Mouse (Mus musculus) olfactory bulb, adult 2 months (tissue): ENCODE results near the gene Nos3. TPM values are rescaled to one million over a fixed set of nuclear protein-coding genes. Genes with fewer than 3 reads are reported as not detected.

Experiments used
- H3K27ac ChIP-seq: fragments of 200-500 bp; 2 replicates; pipeline ENCODE4 v1.5.1; 2012; ENCODE audit warnings: low read depth, low read length; ENCODE audit not compliant: insufficient read depth
- H3K4me1 ChIP-seq: fragments of 200-500 bp; 2 replicates; pipeline ENCODE4 v1.6.1; 2012; ENCODE audit warnings: low read length; ENCODE audit not compliant: control insufficient read depth, insufficient read depth
- H3K4me3 ChIP-seq: fragments of 200-500 bp; 2 replicates; pipeline ENCODE4 v1.5.1; 2012; ENCODE audit warnings: mild to moderate bottlenecking, low read depth, low read length, moderate library complexity; ENCODE audit not compliant: insufficient read depth
- CTCF ChIP-seq: fragments of 200-500 bp; IDR thresholded peaks from 2 replicates; pipeline ENCODE4 v1.5.1; 2012; ENCODE audit warnings: low read depth, mild to moderate bottlenecking, low read length, moderate library complexity; ENCODE audit not compliant: insufficient read depth
- POLR2A ChIP-seq: fragments of 200-500 bp; IDR thresholded peaks from 2 replicates; pipeline ENCODE4 v1.6.1; 2012; ENCODE audit warnings: mild to moderate bottlenecking, low read depth, low read length, moderate library complexity; ENCODE audit not compliant: insufficient read depth
- WGBS: fragments of 180-500 bp; shearing (Covaris S2); methylation state at CpG from one replicate; pipeline ENCODE4 v1.1.7; 2018; 5-methylcytosine and 5-hydroxymethylcytosine counted together
- polyA plus RNA-seq: library from polyadenylated mRNA; stranded (reverse); fragments of >200 nt; gene quantifications from 2 replicates; pipeline ENCODE4 v1.2.4, GENCODE M21; 2012; ENCODE audit warnings: low replicate concordance; ENCODE audit not compliant: missing spikeins, insufficient read depth, insufficient read length

The Nos3 gene
- not detected in 2 replicates for polyA plus RNA-seq

DNA sequence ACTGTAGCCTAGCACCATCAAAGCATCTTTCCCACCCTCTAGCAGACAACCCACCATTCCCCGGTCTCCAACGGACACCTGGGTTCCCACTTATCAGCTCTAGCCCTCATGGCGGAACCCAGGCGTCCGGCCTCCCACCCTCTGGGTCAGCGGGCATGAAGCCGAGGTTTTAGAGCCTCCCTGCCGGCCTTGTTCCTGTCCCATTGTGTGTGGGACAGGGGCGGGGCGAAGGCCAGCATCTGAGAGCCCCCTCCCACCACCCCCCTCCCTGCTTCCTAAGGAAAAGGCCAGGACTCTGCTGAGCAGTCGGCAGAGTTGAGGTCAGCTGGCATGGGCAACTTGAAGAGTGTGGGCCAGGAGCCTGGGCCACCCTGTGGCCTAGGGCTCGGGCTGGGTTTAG lies at the start of gene Nos3:
Nos3 (plus strand) TSS at position 303 of the 400 bp plus-strand sequence.
- TF ChIP-seq POLR2A (no peak), CTCF (no peak)
- 58% methylated on average over 12 of the region's 12 CpGs for WGBS
- H3K4me3 ChIP-seq, result peak within 1 kb of the TSS; percentile 9; the same call in 1 of the 2 replicates
- no peak within 1 kb of the TSS for H3K27ac ChIP-seq
- H3K4me1 ChIP-seq, result peaks cover 10% of the 10 kb centered on the region

DNA sequence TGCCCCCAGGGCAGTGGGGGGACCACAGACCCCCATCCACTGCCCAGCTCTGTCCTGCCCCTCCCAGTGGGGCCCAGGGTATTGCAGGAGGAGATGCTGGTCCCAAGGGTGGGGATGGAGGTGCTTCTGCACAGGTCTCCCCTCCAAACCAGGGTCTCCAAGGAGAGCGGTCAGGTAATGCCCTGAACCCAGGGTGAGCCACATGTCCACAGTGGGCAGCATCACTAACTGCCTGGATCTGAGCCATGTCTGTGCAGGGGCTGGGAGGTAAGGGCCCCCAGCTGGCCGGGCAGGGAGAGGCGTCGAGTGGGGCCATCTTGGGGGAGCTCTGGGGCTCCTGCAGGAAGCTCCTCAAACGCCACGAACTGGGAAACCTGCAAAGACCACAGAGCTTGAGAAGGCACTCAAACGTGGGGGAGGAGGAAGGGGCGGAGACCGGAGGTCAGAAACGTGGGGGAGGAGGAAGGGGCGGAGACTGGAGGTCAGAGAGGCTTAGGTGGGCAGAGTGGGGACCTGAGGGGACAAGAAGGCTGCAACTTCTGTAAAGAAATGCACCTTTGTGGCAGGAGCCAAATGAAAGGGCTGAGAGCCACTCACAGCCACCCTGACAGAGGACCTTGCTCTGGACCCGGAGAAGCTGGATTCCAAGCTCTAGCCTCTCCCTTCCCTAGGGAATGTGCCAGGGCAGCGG lies 44.7 kb upstream of the Nos3 start:
- H3K4me3 ChIP-seq, result no peak overlapping the region
- peaks cover 24% of the 10 kb centered on the region for H3K4me1 ChIP-seq
- H3K27ac ChIP-seq, result peak overlapping the region; percentile 8; the same call in 1 of the 2 replicates
- WGBS, result 31% methylated on average over 13 of the region's 13 CpGs
- no peak for TF ChIP-seq POLR2A
- TF ChIP-seq CTCF, result no peak

DNA sequence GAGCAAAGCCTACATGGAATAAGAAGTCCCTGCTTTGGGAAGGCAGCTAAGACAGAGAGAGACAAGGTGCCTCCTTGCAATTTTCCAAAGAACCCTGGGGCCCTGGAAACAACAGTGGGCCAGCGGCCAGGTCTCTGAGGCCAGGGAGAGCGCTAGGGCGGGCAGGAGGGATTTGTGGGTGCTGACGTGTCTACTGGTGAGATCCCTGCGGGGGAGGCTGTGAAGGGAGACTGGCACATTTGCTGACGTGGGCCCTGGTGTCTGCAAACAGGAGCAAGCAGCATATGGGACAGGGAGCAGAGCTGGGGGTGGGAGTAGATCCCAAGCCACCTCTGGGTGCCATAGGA lies 44.2 kb upstream of the Nos3 start:
- WGBS, result 34% methylated on average over 6 of the region's 6 CpGs
- Histone ChIP-seq H3K4me1 (peaks cover 24% of the 10 kb centered on the region), H3K27ac (peak overlapping the region; percentile 7; the same call in 1 of the 2 replicates), H3K4me3 (no peak overlapping the region)
- TF ChIP-seq POLR2A (no peak), CTCF (no peak)

DNA sequence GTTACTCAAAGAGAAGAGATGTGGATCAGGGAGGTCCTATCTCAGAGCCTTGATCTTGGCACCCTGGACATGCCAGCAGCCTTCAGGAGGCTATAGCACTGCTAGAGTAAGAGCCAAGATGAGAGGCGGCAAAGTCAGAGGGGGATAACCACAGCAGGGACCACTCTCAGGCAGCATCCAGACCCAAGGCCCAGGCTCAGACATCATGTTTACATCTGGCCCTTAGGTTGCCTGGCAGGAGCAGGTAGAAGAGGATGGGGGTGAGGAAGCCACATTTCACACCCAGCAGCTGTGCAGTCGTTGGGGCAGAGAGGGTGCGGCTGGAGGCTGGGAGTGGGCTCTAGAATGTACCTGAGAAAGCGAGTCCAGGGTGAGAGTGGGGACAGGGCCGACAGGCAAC lies 43.7 kb upstream of the Nos3 start:
- Histone ChIP-seq H3K27ac (peak overlapping the region; percentile 34; the same call in 1 of the 2 replicates), H3K4me1 (peaks cover 24% of the 10 kb centered on the region), H3K4me3 (no peak overlapping the region)
- 76% methylated on average over 5 of the region's 5 CpGs for WGBS
- no peak for TF ChIP-seq POLR2A
- TF ChIP-seq CTCF, result no peak

DNA sequence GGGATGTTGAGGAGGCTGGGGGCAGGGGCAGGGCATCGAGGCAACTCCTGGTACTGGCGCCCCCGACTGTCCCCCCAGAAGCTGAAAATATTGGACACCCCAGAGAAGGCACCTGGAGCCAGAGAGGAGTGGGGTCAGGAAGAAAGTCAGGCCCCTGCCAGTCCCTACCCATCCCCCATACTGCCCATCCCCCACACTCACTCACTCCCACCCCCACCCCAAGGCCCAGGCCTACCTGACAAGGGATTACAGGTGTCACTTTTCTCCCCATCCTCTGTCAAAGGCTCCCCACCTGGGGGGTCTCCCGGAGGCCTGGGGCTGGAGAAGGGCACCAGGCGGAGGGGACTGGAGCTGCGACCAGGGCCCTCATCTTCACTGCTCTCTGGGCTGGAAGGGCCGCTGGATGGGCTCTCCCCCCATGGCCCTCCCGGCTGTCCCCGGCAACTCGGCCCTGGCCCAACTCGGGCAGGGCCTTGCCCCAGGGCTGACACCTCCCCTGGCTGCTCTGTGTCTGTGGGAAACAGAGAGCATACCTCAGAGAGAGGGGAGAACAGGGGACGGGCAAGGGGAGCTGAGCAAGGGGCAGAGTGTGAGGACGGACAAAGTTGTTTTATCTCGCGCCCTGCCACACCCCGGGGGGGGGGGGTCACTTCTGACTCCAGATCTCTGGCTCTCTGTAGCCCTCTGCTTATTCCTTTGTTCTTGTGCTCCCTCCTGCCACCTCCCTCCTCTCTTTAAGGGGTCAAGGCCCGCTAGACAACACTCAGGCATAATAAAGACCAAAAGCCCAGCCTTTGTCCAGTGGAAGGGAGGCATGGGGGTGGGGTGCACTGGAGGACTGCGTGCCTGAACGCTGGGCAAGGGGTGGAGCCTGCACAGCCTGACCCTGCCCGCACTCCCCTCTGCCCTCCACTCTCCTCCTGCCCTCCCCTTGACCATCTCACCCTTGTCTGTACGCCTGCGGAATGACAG lies 42.6 kb upstream of the Nos3 start:
- WGBS, result 39% methylated on average over 22 of the region's 22 CpGs
- Histone ChIP-seq H3K27ac (no peak overlapping the region), H3K4me1 (peaks cover 24% of the 10 kb centered on the region), H3K4me3 (no peak overlapping the region)
- TF ChIP-seq CTCF (no peak), POLR2A (no peak)

DNA sequence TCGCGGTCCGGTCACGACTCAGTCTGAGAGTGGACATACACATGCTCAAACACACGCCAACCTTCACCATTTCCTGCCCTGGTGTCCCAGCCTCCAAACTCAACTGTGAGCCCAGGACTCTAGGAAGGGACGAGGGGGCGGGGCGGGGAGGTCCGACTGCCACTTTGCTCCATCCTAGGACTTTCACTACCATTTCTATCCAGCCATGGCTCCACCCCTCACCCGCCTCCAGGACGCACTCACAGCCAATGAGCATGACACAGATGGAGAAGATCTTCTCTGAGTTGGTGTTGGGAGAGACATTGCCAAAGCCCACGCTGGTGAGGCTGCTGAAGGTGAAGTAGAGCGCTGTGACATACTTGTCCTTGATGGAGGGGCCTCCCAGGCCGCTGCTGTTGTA lies 39.4 kb upstream of the Nos3 start:
- 66% methylated on average over 14 of the region's 14 CpGs for WGBS
- H3K27ac ChIP-seq, result no peak overlapping the region
- TF ChIP-seq CTCF (no peak), POLR2A (no peak)
- H3K4me1 ChIP-seq, result peaks cover 38% of the 10 kb centered on the region
- no peak overlapping the region for H3K4me3 ChIP-seq

- TF ChIP-seq CTCF, result no peak
- TF ChIP-seq POLR2A, result no peak
- Histone ChIP-seq H3K27ac (no peak overlapping the region), H3K4me1 (peaks cover 27% of the 10 kb centered on the region), H3K4me3 (no peak overlapping the region)
- 94% methylated on average over 15 of the region's 15 CpGs for WGBS
Observed at GRCm38 (mm10) chr5:24326166-24326841, 38.3 kb upstream of the Nos3 start.

GRCm38 (mm10) chr5:24326842-24327417 lies 37.7 kb upstream of the Nos3 start:
- peaks cover 23% of the 10 kb centered on the region for H3K4me1 ChIP-seq
- H3K27ac ChIP-seq, result no peak overlapping the region
- no peak overlapping the region for H3K4me3 ChIP-seq
- 61% methylated on average over 4 of the region's 4 CpGs for WGBS
- TF ChIP-seq POLR2A (no peak), CTCF (no peak)

GRCm38 (mm10) chr5:24328813-24329211 lies 35.8 kb upstream of the Nos3 start:
- no peak overlapping the region for H3K4me3 ChIP-seq

More at GRCm38 (mm10) chr5:24328813-24329211, 35.8 kb upstream of the Nos3 start:
- TF ChIP-seq POLR2A (no peak), CTCF (no peak)
- WGBS, result 72% methylated on average over 6 of the region's 6 CpGs
- no peak overlapping the region for H3K27ac ChIP-seq
- peaks cover 21% of the 10 kb centered on the region for H3K4me1 ChIP-seq
